Mouse (Mus musculus) urinary bladder, postnatal 36 days (tissue): ENCODE results near the gene Rslcan18.
"Not testable (repeated sequence)": the region's sequence is repeated elsewhere in the genome, so short reads cannot be mapped to it uniquely, and the experiment has no call there.

ENCODE experiments used
- DNase-seq, 2 experiments: peaks; one replicate each; pipeline ENCODE4 v3.0.0; 2022; ENCODE audit warnings: low spot score in 2 of 2, mixed read lengths in 1 of 2

Gene Rslcan18

GRCm38 (mm10) chr13:67116163-67116562 lies at the start of gene Rslcan18:
Rslcan18 (minus strand) TSS chr13:67116263.
- DNase-seq, result not testable (repeated sequence)

- DNase-seq, result peak; percentile 78 to 82
Observed at GRCm38 (mm10) chr13:67128038-67128721, 12.1 kb upstream of the Rslcan18 start.

- not testable (repeated sequence) for DNase-seq
Observed at GRCm38 (mm10) chr13:67127507-67127906, 11.4 kb upstream of the Rslcan18 start.

GRCm38 (mm10) chr13:67124460-67124859 lies 8.4 kb upstream of the Rslcan18 start:
- DNase-seq, result no peak

- not testable (repeated sequence) for DNase-seq
Observed at GRCm38 (mm10) chr13:67121360-67121759, 5.3 kb upstream of the Rslcan18 start, which contains the start of gene Zfp759. Zfp759 (plus strand) TSS chr13:67121660.

GRCm38 (mm10) chr13:67113287-67113686 lies 2.8 kb downstream of the Rslcan18 start:
- no peak for DNase-seq

- DNase-seq, result no peak
Observed at GRCm38 (mm10) chr13:67112096-67112495, 4.0 kb downstream of the Rslcan18 start.

- no peak for DNase-seq
Observed at GRCm38 (mm10) chr13:67108821-67109206, 7.2 kb downstream of the Rslcan18 start.

GRCm38 (mm10) chr13:67108194-67108820 lies 7.8 kb downstream of the Rslcan18 start, which contains the start of gene Gm28557:
Gm28557 (minus strand) TSS chr13:67108604.
- peak; percentile 83 to 90 for DNase-seq

GRCm38 (mm10) chr13:67107681-67108080 lies 8.4 kb downstream of the Rslcan18 start:
- no peak for DNase-seq

- no peak for DNase-seq
Observed at GRCm38 (mm10) chr13:67097876-67098275, 18.2 kb downstream of the Rslcan18 start, which contains the start of gene Zfp708. Zfp708 (minus strand) TSS chr13:67097976.

GRCm38 (mm10) chr13:67090154-67090553 lies 25.9 kb downstream of the Rslcan18 start:
- DNase-seq, result no peak

GRCm38 (mm10) chr13:67081946-67082345 lies 34.1 kb downstream of the Rslcan18 start:
- DNase-seq, result peak in 1 of 2 experiments; percentile 8

- peak; percentile 69 to 82 for DNase-seq
Observed at GRCm38 (mm10) chr13:67081142-67081713, 34.8 kb downstream of the Rslcan18 start.

- DNase-seq, result no peak
Observed at GRCm38 (mm10) chr13:67077244-67077643, 38.8 kb downstream of the Rslcan18 start.

- no peak for DNase-seq
Observed at GRCm38 (mm10) chr13:67072786-67073185, 43.3 kb downstream of the Rslcan18 start.

GRCm38 (mm10) chr13:67065386-67065785 lies 50.7 kb downstream of the Rslcan18 start:
- DNase-seq, result no peak

GRCm38 (mm10) chr13:67062427-67062826 lies 53.6 kb downstream of the Rslcan18 start:
- no peak for DNase-seq

- peak; percentile 93 for DNase-seq
Observed at GRCm38 (mm10) chr13:67060786-67061358, 55.2 kb downstream of the Rslcan18 start, which contains the start of gene Zfp712. Zfp712 (minus strand) TSS chr13:67061170.

- no peak for DNase-seq
Observed at GRCm38 (mm10) chr13:67060161-67060785, 55.8 kb downstream of the Rslcan18 start.
